Mouse (Mus musculus) forebrain, embryonic 10.5 days (tissue): ENCODE results near the gene Zfp873. TPM values are rescaled to one million over a fixed set of nuclear protein-coding genes. Genes with fewer than 3 reads are reported as not detected.
"Not testable (repeated sequence)": the region's sequence is repeated elsewhere in the genome, so short reads cannot be mapped to it uniquely, and the experiment has no call there.

ENCODE experiments used
- DNase-seq: peaks from one replicate; pipeline ENCODE4 v3.0.0-alpha.2; 2017; ENCODE audit warnings: low spot score; ENCODE audit errors: extremely low spot score
- H3K27ac ChIP-seq: fragments of 300-500 bp; sonication (generic); 2 replicates; pipeline ENCODE4 v1.5.1; 2016; ENCODE audit warnings: mild to moderate bottlenecking
- H3K27me3 ChIP-seq: fragments of 300-500 bp; sonication (generic); 2 replicates; pipeline ENCODE4 v1.6.1; 2016; ENCODE audit warnings: mild to moderate bottlenecking; ENCODE audit not compliant: poor library complexity, severe bottlenecking
- H3K36me3 ChIP-seq: fragments of 300-500 bp; sonication (generic); replicated peaks from 2 replicates; pipeline ENCODE4 v1.6.1; 2016; ENCODE audit warnings: mild to moderate bottlenecking, moderate library complexity
- H3K4me1 ChIP-seq: fragments of 300-500 bp; sonication (generic); 2 replicates; pipeline ENCODE4 v1.6.1; 2016
- H3K4me3 ChIP-seq: fragments of 300-500 bp; sonication (generic); 2 replicates; pipeline ENCODE4 v1.5.1; 2016; ENCODE audit warnings: mild to moderate bottlenecking, moderate library complexity
- H3K9me3 ChIP-seq: fragments of 300-500 bp; sonication (generic); 2 replicates; pipeline ENCODE4 v1.6.1; 2016; ENCODE audit warnings: mild to moderate bottlenecking, moderate library complexity
- WGBS: fragments of 180-500 bp; shearing (Covaris S2); methylation state at CpG from one replicate; pipeline ENCODE4 v1.1.7; 2016; 5-methylcytosine and 5-hydroxymethylcytosine counted together
- polyA plus RNA-seq: library from polyadenylated mRNA; unstranded; fragments of >200 nt; fragmentation: Nextera tagmentation; extraction: Ambion mirVana; gene quantifications from 2 replicates; pipeline ENCODE4 v1.2.1, GENCODE M21; 2016

Gene Zfp873
- 16.2 and 17.8 TPM in 2 replicates for polyA plus RNA-seq

DNA sequence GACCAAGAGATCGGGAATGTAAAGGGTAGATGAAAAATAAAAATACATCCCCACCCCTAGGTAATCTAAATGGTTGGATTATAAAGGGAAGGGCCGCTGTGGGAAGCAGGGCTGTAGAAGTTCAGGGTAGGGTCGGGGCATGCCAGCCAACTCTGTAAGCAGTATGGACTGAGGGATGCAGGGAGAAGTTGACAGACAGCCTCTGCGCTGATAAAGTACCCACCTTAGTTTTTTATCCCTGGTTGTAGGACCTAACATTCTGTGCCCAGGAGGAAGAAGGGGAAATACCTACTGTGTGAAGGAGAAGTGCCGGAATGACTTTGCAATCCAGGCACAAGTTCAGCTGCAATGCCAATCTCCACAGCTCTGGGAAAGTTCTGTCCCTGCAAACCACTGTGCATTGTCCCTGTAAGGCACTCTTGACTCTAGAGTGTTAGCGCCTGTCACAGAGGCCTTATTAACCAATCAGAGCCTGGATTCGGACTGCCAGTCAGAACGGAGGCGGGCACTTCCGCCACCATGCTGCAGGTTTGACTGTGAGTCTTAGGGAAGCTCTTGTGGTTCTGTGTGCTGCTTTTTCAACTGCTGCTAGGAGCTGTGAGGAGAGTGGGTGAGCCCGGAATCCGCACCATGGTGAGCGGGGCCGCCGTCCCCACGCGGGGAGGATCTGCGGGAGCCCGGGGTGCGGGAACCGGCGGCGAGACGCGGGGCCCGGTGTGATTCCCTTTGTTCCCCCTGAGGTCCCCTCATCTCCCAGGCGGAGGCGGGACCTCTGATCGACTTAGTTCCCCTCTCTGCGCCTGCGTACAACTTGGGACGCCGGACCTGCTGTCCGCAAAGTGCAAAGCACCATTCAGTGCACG lies at the start of gene Zfp873:
TSS of gene Zfp873 (plus strand) at position 527 of the 863 bp plus-strand sequence.
- Histone ChIP-seq H3K36me3 (peaks cover 35% of the 10 kb centered on the region), H3K4me1 (peaks cover 6% of the 10 kb centered on the region; the same call in 1 of the 2 replicates), H3K27ac (peak within 1 kb of the TSS; percentile 99), H3K4me3 (peak within 1 kb of the TSS; percentile 73), H3K27me3 (no peaks in the 10 kb centered on the region), H3K9me3 (peaks cover 75% of the 10 kb centered on the region)
- peak; percentile 91 for DNase-seq
- WGBS = 10% methylated on average over 35 of the region's 35 CpGs

DNA sequence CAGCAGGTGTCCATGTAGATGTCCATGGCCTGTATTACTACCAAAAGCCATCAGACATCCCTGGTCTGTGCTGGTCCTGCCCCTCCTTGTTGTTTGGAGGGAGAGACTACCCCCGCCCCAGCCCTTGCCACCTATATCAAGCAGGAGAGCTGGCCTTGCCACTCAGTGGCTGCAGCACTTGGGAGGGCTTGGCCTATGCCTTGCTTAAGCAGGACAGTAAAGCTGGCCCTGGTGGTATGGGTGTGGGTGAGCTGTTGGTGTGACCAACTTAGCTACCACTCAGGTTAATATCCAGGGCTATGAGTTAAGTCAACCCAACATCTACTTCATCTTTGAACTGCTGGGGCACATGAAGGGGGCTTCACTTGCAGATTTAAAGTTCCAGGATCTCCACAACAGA lies 44.7 kb upstream of the Zfp873 start:
- H3K4me1 ChIP-seq, H3K27me3 ChIP-seq, H3K4me3 ChIP-seq, DNase-seq, H3K27ac ChIP-seq: not testable (repeated sequence)
- 100% methylated on average over 1 of the region's 1 CpGs for WGBS
- Histone ChIP-seq H3K36me3 (peaks cover 51% of the 10 kb centered on the region), H3K9me3 (peaks cover 64% of the 10 kb centered on the region)

DNA sequence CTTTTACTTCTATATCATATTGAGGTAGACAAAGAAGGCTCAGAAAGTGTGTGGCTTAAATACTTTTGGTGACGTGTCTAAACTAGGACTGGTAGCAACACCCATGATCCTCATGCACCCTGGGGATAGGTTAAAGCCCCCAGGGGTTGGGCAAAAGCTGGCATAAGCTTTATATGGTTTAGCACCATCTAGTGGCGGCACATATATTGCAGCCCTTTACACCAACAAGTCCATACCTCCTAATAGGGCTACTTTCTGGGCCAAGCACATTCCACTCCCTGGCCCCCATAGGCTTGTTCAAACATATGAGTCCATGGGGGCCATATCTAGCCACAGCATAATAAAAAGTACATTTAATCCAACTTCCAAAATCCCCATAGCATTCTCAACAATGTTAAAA lies 43.1 kb upstream of the Zfp873 start:
- not testable (repeated sequence) for H3K4me1 ChIP-seq, DNase-seq, H3K4me3 ChIP-seq, H3K27ac ChIP-seq, H3K27me3 ChIP-seq
- WGBS = 50% methylated on average over 2 of the region's 2 CpGs
- Histone ChIP-seq H3K36me3 (peaks cover 51% of the 10 kb centered on the region), H3K9me3 (peaks cover 65% of the 10 kb centered on the region)

DNA sequence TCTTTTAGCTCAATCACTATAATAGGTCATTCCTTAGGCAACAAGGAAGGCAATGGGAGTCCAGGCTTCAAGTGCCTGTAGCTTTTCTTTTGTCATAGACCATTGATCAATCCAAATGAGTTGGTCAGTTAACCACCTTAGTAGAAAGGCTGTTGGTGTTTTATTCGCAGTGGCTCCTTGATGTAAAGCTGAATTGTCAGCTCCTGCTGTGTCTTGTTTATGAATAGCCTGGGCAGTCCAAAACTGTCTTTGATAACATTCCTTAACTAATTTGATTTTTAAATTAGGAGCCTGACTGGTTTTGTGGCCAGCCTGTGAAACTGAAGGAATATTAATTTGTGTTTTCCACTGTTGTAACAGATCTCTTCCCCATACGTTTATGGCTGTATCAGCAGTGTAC lies 5.7 kb upstream of the Zfp873 start:
- Histone ChIP-seq H3K27ac (no peak overlapping the region), H3K36me3 (no peaks in the 10 kb centered on the region), H3K27me3 (no peaks in the 10 kb centered on the region), H3K4me3 (no peak overlapping the region), H3K4me1 (no peaks in the 10 kb centered on the region; the same call in 1 of the 2 replicates), H3K9me3 (peaks cover 44% of the 10 kb centered on the region)
- WGBS = 67% methylated on average over 2 of the region's 2 CpGs
- no peak for DNase-seq

DNA sequence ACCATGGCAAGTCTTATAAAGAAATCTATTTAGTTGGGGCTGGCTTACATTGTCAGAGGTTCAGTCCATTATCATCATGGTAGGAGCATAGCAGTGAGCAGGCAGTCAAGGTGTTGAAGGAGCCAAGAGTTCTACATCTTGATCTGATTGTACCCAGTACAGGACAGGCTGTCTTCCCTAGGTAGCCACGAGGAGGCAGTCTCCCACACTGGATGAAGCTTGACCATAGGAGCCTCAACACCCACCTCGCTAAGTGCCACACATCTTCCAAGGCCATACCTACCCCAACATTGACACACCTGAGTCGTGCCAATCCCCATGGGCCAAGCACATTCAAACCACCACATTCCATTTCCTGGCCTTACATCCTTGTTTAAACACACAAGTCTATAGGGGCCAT lies 1.3 kb upstream of the Zfp873 start:
- no peak overlapping the region for H3K27ac ChIP-seq
- no peak overlapping the region for H3K4me3 ChIP-seq
- peaks cover 23% of the 10 kb centered on the region for H3K36me3 ChIP-seq
- H3K9me3 ChIP-seq = peaks cover 65% of the 10 kb centered on the region
- H3K27me3 ChIP-seq = no peaks in the 10 kb centered on the region
- WGBS = 87% methylated on average over 3 of the region's 3 CpGs
- no peak for DNase-seq
- H3K4me1 ChIP-seq = peaks cover 6% of the 10 kb centered on the region; the same call in 1 of the 2 replicates

DNA sequence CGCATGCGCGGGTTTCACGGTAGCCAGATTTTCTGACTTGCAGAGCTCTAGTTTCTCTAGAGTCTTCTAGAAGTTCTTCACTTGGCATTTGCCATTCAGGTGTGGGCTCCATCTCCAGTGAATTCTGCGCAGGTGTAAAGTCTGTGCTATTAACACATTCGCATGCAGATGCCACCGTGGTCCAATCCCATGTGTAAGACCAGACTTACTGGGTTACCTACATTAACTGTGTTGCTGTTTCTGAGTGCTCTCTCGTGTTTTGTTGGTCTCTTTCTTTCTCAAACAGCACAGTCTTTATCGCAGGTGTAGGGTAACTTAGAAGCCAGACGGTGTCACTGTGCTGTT lies 509 bp downstream of the Zfp873 start:
- Histone ChIP-seq H3K36me3 (peaks cover 41% of the 10 kb centered on the region), H3K9me3 (peaks cover 80% of the 10 kb centered on the region)
- WGBS = 33% methylated on average over 10 of the region's 10 CpGs

DNA sequence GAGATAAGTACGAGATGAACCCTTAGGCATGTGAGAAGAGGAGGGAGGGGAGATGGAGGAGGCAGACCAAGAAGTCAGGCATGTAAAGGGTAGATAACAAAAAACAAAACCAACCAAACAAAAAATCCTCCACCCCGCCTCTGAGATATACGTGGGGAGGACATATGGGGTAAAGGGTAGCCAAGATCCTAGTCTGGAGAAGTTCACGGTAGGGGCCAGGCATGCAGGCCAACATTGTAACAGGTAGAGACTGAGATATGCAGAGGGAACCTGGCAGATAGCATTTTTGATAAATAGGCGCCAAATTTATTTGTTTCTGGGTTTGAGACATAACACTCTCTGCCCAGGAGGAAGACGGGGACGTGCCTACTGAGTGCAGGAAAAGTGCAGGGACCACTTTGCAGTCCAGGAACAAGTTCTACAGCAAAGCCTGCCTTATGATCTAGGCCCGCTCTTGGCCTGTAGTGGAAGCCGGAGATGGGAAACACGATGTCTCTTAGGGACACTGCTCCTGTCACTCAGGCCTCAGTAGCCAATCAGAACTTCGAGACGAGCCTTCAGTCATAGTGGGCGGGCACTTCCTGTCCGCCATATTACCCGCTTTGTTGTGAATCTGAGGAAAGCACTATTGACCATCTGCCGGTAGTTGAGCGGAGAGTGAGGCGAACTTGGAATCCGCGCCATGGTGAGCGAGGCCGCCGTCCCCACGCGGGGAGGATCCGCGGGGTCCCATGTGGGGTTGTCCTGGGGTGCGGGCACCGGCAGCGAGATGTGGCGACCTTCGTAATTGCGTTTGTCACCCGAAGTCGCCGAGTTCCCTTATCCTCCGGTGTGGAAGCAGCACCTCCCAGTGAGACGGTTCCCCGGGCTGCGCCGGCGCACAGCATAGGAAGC lies 35.1 kb downstream of the Zfp873 start, which contains the start of gene BC024063:
TSS of gene BC024063 (plus strand) at position 626 of the 894 bp plus-strand sequence.
- H3K27ac ChIP-seq = peak within 1 kb of the TSS; percentile 84
- H3K27me3 ChIP-seq, H3K36me3 ChIP-seq, H3K4me1 ChIP-seq: not testable (repeated sequence)
- 19% methylated on average over 42 of the region's 42 CpGs for WGBS
- peaks cover 20% of the 10 kb centered on the region; the same call in 1 of the 2 replicates for H3K9me3 ChIP-seq
- peak within 1 kb of the TSS; percentile 56 for H3K4me3 ChIP-seq
- DNase-seq = peak; percentile 63

More for the DNA sequence above, 509 bp downstream of the Zfp873 start:
- Histone ChIP-seq H3K27ac (peak overlapping the region; percentile 99), H3K4me3 (peak overlapping the region; percentile 73)
- not testable (repeated sequence) for DNase-seq, H3K4me1 ChIP-seq, H3K27me3 ChIP-seq

DNA sequence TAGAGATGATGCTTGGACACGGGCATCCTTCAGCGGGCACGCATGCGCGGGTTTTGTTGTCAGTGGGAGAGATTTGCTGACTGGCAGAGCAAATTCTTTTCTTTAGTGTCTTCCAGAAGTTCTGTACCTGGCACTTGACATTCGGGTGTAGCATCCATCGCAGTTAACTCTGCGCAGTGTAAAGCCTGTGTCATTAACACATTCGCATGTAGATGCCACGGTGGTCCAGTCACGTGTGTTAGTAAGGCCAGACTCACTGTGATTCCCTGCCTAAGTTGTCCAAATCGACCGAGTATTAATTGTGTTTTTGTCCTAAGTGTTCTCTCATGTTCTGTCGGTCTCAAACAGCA lies 35.7 kb downstream of the Zfp873 start:
- Histone ChIP-seq H3K27ac (peak overlapping the region; percentile 84), H3K4me3 (peak overlapping the region; percentile 56), H3K9me3 (peaks cover 20% of the 10 kb centered on the region; the same call in 1 of the 2 replicates)
- not testable (repeated sequence) for H3K36me3 ChIP-seq, H3K27me3 ChIP-seq, DNase-seq, H3K4me1 ChIP-seq
- WGBS = 29% methylated on average over 14 of the region's 14 CpGs

Other genes starting within 250 kb of the Zfp873 start
- gene Gm4767, start 235.9 kb upstream of the Zfp873 start, polyA plus RNA-seq = 3.1 and 3.4 TPM in 2 replicates
- gene Gm32687, start 184.2 kb upstream of the Zfp873 start, polyA plus RNA-seq = 8.7 and 10.4 TPM in 2 replicates
- gene Zfp781, start 117.6 kb upstream of the Zfp873 start, polyA plus RNA-seq = 3.0 and 3.9 TPM in 2 replicates
- 4.0 and 5.2 TPM in 2 replicates for gene BC024063, start 35.2 kb downstream of the Zfp873 start, polyA plus RNA-seq
- 4.6 and 5.0 TPM in 2 replicates for gene AU041133, start 79.9 kb downstream of the Zfp873 start, polyA plus RNA-seq
- gene Zfp938, start 193.2 kb downstream of the Zfp873 start, polyA plus RNA-seq = 13.5 and 14.8 TPM in 2 replicates